Mouse (Mus musculus) heart, postnatal 0 days (tissue): Measurements from ENCODE around the gene Art4. TPM values are rescaled to one million over a fixed set of nuclear protein-coding genes. Genes with fewer than 3 reads are reported as not detected.

Experiments used
- ATAC-seq: fragments of 200-750 bp; cut with Nextera tagmentation; 2 replicates; pipeline ENCODE4 v1.8.0; 2017; ENCODE audit warnings: low read depth, moderate number of reproducible peaks, moderate library complexity; ENCODE audit not compliant: insufficient read depth
- DNase-seq: peaks from one replicate; pipeline ENCODE4 v3.0.0-alpha.2; 2016; ENCODE audit warnings: low spot score
- H3K27ac ChIP-seq: fragments of 300-500 bp; sonication (generic); 2 replicates; pipeline ENCODE4 v1.5.1; 2014; ENCODE audit warnings: low read depth, mild to moderate bottlenecking
- H3K27me3 ChIP-seq: fragments of 300-500 bp; sonication (generic); 2 replicates; pipeline ENCODE4 v1.6.1; 2014; ENCODE audit warnings: low read length, mixed read lengths; ENCODE audit not compliant: control insufficient read depth, insufficient read depth
- H3K36me3 ChIP-seq: fragments of 300-500 bp; sonication (generic); replicated peaks from 2 replicates; pipeline ENCODE4 v1.6.1; 2014; ENCODE audit warnings: low read length, mixed read lengths; ENCODE audit not compliant: control insufficient read depth, insufficient read depth
- H3K4me1 ChIP-seq: fragments of 300-500 bp; sonication (generic); 2 replicates; pipeline ENCODE4 v1.6.1; 2014; ENCODE audit warnings: antibody characterized with exemption; ENCODE audit not compliant: control insufficient read depth, insufficient read depth
- H3K4me2 ChIP-seq: fragments of 300-500 bp; sonication (generic); 2 replicates; pipeline ENCODE4 v1.6.1; 2014; ENCODE audit warnings: low read depth, mild to moderate bottlenecking, low read length, moderate library complexity
- H3K4me3 ChIP-seq: fragments of 300-500 bp; sonication (generic); 2 replicates; pipeline ENCODE4 v1.5.1; 2014; ENCODE audit warnings: low read depth, low read length
- H3K9ac ChIP-seq: fragments of 300-500 bp; sonication (generic); replicated peaks from 2 replicates; pipeline ENCODE4 v1.6.1; 2014; ENCODE audit warnings: low read depth, low read length, mixed read lengths
- H3K9me3 ChIP-seq: fragments of 300-500 bp; sonication (generic); replicated peaks from 2 replicates; pipeline ENCODE4 v1.6.1; 2016; ENCODE audit warnings: low read length; ENCODE audit not compliant: control insufficient read depth
- CTCF ChIP-seq: IDR thresholded peaks from 2 replicates; pipeline ENCODE4 v1.5.1; 2016; ENCODE audit warnings: antibody characterized with exemption, control low read depth, low read depth
- EP300 ChIP-seq: IDR thresholded peaks from 2 replicates; pipeline ENCODE4 v1.6.1; 2016; ENCODE audit warnings: antibody characterized with exemption, low read depth
- WGBS: fragments of 180-500 bp; shearing (Covaris S2); extraction: QIAGEN DNeasy Blood & Tissue Kit; methylation state at CpG from one replicate; pipeline ENCODE4 v1.1.7; 2014; 5-methylcytosine and 5-hydroxymethylcytosine counted together
- polyA plus RNA-seq: library from polyadenylated mRNA; unstranded; fragments of >200 nt; fragmentation: Nextera tagmentation; extraction: Ambion mirVana; gene quantifications from 2 replicates; pipeline ENCODE4 v1.2.1, GENCODE M21; 2015
- total RNA-seq: library from RNA; depleted of rRNA; stranded (reverse); fragments of >200 nt; gene quantifications from 2 replicates; pipeline ENCODE4 v1.2.3, GENCODE M21; 2014; ENCODE audit warnings: low replicate concordance; rRNA removed

The Art4 gene
- total RNA-seq (19.3 and 28.8 TPM in 2 replicates), polyA plus RNA-seq (8.7 and 11.4 TPM in 2 replicates)

GRCm38 (mm10) chr6:136857186-136857872 is at the start of gene Art4:
Gene Art4, minus strand, starts transcription at chr6:136857733.
- DNase-seq (peak; percentile 63), ATAC-seq (peak; percentile 47)
- Histone ChIP-seq H3K9me3 (no peaks in the 10 kb centered on the region), H3K27me3 (no peaks in the 10 kb centered on the region), H3K4me1 (peaks cover 20% of the 10 kb centered on the region), H3K9ac (peak within 1 kb of the TSS; percentile 49), H3K4me2 (peak within 1 kb of the TSS; percentile 53), H3K36me3 (no peaks in the 10 kb centered on the region), H3K4me3 (peak within 1 kb of the TSS; percentile 33), H3K27ac (peak within 1 kb of the TSS; percentile 90)
- 12% methylated on average over 18 of the region's 18 CpGs for WGBS
- TF ChIP-seq EP300 = no peak
- no peak; the same call in 1 of the 2 replicates for TF ChIP-seq CTCF

GRCm38 (mm10) chr6:136906937-136907293 is 49.4 kb upstream of the Art4 start:
- WGBS = 72% methylated on average over 10 of the region's 10 CpGs
- Histone ChIP-seq H3K9me3 (no peaks in the 10 kb centered on the region), H3K4me1 (peaks cover 9% of the 10 kb centered on the region; the same call in 1 of the 2 replicates), H3K4me3 (no peak overlapping the region), H3K27me3 (no peaks in the 10 kb centered on the region), H3K4me2 (no peak overlapping the region), H3K27ac (peak overlapping the region; percentile 21; the same call in 1 of the 2 replicates), H3K9ac (no peak overlapping the region), H3K36me3 (no peaks in the 10 kb centered on the region)
- ATAC-seq (no peak), DNase-seq (no peak)
- no peak for TF ChIP-seq CTCF
- no peak for TF ChIP-seq EP300

GRCm38 (mm10) chr6:136906283-136906936 is 48.9 kb upstream of the Art4 start:
- Histone ChIP-seq H3K36me3 (no peaks in the 10 kb centered on the region), H3K9me3 (no peaks in the 10 kb centered on the region), H3K4me2 (no peak overlapping the region), H3K9ac (no peak overlapping the region), H3K27me3 (no peaks in the 10 kb centered on the region), H3K4me3 (no peak overlapping the region), H3K4me1 (peaks cover 9% of the 10 kb centered on the region; the same call in 1 of the 2 replicates), H3K27ac (peak overlapping the region; percentile 52; the same call in 1 of the 2 replicates)
- TF ChIP-seq CTCF (no peak), EP300 (no peak)
- ATAC-seq = peak; percentile 31; the same call in 1 of the 2 replicates
- 63% methylated on average over 19 of the region's 19 CpGs for WGBS
- DNase-seq = no peak

GRCm38 (mm10) chr6:136903885-136904470 is 46.4 kb upstream of the Art4 start:
- Histone ChIP-seq H3K9me3 (no peaks in the 10 kb centered on the region), H3K9ac (no peak overlapping the region), H3K4me1 (0 out of 2 replicates have a peak, but pooled peaks cover 3% of the 10 kb centered on the region), H3K4me2 (no peak overlapping the region), H3K27me3 (no peaks in the 10 kb centered on the region), H3K36me3 (no peaks in the 10 kb centered on the region), H3K27ac (no peak overlapping the region), H3K4me3 (no peak overlapping the region)
- TF ChIP-seq CTCF (no peak), EP300 (no peak)
- WGBS = 65% methylated on average over 8 of the region's 8 CpGs
- ATAC-seq (no peak), DNase-seq (no peak)

- Histone ChIP-seq H3K4me3 (no peak overlapping the region), H3K27me3 (no peaks in the 10 kb centered on the region), H3K4me2 (no peak overlapping the region), H3K4me1 (peaks cover 9% of the 10 kb centered on the region), H3K9ac (no peak overlapping the region), H3K9me3 (no peaks in the 10 kb centered on the region), H3K36me3 (no peaks in the 10 kb centered on the region), H3K27ac (no peak overlapping the region)
- ATAC-seq (no peak), DNase-seq (no peak)
- TF ChIP-seq EP300 (no peak), CTCF (no peak)
- 78% methylated on average over 9 of the region's 9 CpGs for WGBS
Observed at GRCm38 (mm10) chr6:136902527-136902926, 45.0 kb upstream of the Art4 start.
